Mouse (Mus musculus): Measurements from ENCODE around the gene Olfr1055.
A peak's percentile ranks its signal among the peaks of the same experiment; 100 is the strongest.
"Not testable (repeated sequence)": the region's sequence is repeated elsewhere in the genome, so short reads cannot be mapped to it uniquely, and the experiment has no call there.

Gene Olfr1055

DNA sequence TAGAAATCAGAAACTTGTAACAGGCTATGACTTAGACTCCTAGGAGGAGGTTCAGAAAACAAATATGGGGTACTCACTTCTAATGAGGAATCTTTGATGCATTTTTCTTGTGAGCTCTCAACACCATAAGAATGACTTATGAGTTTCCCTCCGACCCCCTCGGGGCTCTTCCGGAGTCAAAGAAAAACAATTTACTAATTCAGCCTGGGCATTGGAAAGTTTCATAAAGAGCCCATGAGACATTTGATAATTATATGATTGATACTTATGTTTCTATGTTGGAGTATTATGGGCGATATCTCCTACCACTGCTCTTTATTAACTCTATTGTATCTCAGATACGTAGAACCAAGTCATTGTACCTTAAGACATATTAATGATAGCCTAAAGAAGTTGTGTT, at the start of gene Olfr1055:
Gene Olfr1055 (minus strand): TSS at position 101 of the 400 bp plus-strand sequence.
- DNase-seq: no peak

DNA sequence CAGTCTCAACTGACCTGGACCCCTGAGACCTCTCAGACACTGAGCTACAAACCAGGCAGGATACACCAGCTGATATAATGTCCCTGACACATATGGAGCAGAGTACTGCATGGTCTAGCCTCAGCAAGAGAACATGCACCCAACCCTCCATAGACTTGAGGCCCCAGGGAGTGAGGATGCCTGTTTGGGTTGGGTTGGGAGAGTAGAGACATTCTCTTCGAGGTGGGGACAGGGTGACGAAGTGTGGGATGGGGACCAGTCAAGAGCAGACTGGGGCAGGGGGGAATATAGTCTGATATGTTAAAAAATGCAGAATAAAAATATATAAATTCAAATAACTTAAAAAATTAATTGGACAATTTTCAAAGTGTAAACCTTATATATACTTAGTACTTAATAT, 45.0 kb upstream of the Olfr1055 start:
- no peak for DNase-seq

DNA sequence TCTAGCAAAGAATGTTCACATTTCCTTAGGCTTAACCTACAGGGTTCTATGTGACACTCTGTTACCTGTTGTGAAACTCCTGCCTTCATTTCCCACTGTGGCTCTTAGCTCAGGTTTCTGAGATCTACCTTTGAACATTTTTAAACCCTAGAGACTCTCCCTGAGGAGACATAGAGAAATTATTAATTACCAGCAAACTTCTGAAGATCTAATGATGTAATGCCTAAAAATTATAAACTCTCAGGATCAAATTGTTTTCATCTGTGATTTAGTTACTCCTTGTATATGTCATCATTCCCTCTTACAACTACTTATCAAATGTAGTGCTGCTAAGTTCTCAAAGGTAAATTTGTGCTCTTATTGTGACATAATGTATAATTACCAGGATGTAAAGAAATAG, 38.4 kb upstream of the Olfr1055 start, which contains the start of gene Olfr1058:
Gene Olfr1058 (minus strand): TSS at position 101 of the 400 bp plus-strand sequence.
- DNase-seq: not testable (repeated sequence)

DNA sequence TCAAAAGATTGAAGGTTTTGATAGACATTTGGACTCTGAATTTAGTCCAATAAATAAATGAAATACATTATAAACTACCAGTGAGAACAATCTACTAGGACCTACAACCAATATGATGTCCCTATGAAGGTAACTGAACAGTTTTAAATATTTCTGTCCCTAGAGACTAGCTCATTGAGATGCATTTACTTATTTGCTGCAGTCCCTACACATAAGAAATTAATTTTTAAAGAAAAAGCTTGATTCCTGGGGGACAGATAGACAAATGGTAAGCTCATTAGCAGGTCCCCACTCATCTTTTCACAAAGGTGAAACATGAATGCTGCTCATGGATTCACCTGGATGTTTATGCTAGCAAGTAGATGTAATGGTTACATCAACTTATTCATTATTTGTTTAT, 28.2 kb upstream of the Olfr1055 start, which contains the start of gene Olfr1057:
Gene Olfr1057 (minus strand): TSS at position 101 of the 400 bp plus-strand sequence.
- DNase-seq: no peak

GRCm38 (mm10) chr2:86366342-86366741, 16.3 kb upstream of the Olfr1055 start:
- DNase-seq: not testable (repeated sequence)

- no peak for DNase-seq
Observed at GRCm38 (mm10) chr2:86362369-86362768, 12.3 kb upstream of the Olfr1055 start, which contains the start of gene Olfr1056. Gene Olfr1056 (minus strand): TSS chr2:86362469.

DNA sequence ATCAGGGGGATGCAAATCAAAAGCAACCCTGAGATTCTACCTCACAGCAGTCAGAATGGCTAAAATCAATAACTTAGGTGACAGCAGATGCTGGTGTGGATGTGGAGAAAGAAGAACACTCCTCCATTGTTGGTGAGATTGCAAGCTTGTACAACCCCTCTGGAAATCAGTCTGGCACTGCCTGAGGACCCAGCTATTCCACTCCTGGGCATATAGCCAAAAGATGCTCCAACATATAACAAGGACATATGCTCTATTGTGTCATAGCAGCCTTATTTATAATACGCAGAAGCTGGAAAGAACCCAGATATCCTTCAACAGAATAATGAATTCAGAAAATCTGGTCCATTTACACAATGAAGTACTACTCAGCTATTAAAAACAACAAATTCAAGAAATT, 1.7 kb upstream of the Olfr1055 start:
- DNase-seq: peak in 1 of 2 experiments; percentile 1

DNA sequence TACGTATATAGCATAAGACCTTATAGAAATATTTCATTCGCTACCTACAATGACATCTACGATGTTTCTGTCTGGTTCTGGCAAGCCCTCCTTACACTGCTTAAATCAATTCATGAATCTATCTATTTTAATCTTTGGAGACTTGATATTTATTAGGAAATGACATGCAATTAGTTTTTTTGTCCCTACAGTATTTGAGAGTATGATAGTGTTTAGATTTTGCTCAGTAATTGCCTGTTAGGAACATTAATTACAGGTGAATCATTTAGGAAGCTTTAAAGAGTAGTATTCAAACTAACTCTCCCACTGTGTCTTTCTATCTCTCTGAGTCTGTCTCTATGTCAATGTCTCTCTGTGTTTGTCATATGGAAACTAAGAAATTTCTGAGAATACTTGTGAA, 14.8 kb downstream of the Olfr1055 start, which contains the start of gene Olfr1054:
Gene Olfr1054 (minus strand): TSS at position 101 of the 400 bp plus-strand sequence.
- no peak for DNase-seq

- DNase-seq: no peak
Observed at GRCm38 (mm10) chr2:86315184-86315583, 34.9 kb downstream of the Olfr1055 start, which contains the start of gene Olfr1053. Gene Olfr1053 (minus strand): TSS chr2:86315284.

Data from cerebellum, postnatal 14 days (tissue).